Mouse (Mus musculus) spleen, adult 2 months (tissue): ENCODE data around the gene Ackr2.

Experiments used
- CTCF ChIP-seq: fragments of 200-500 bp; IDR thresholded peaks from 2 replicates; pipeline ENCODE4 v1.5.1; 2011; ENCODE audit warnings: mild to moderate bottlenecking, inconsistent platforms; ENCODE audit not compliant: insufficient read depth, insufficient read length, insufficient replicate concordance; ENCODE audit errors: extremely low read depth
- POLR2A ChIP-seq: fragments of 200-500 bp; IDR thresholded peaks from 2 replicates; pipeline ENCODE4 v1.6.1; 2011; ENCODE audit warnings: low read depth, low read length, inconsistent platforms

GRCm38 (mm10) chr9:121925959-121926358 lies 27.8 kb downstream of the Ackr2 start:
- no peak for TF ChIP-seq CTCF
- no peak for TF ChIP-seq POLR2A
